Comparison of ENCODE assay signal across 30 mouse cellular contexts in genomic region chr3:83859595-83859994, GRCm38 (mm10). TPM values are rescaled to one million over a fixed set of nuclear protein-coding genes. Genes with fewer than 3 reads are reported as not detected.
DNase-seq lines count a peak whose midpoint lies in the region; ATAC-seq lines count a peak whose summit lies in the region.
"Had no signal": no experiment of that assay in that cellular context is flagged by ENCODE, and none has a peak within 500 bp of the region (broad histone marks: within the 10 kb centered on the region; RNA-seq: fewer than 3 reads in every experiment).

No protein-coding gene starts in this region.

- no peaks in the 10 kb centered on the region for H3K9me3 ChIP-seq in midbrain, embryonic 16.5 days (replicated peaks; ENCODE audit: control insufficient read depth, low read length, poor library complexity, severe bottlenecking)
- H3K9me3 ChIP-seq in hindbrain, embryonic 14.5 days (ENCODE audit: control insufficient read depth, low read length) = no peaks in the 10 kb centered on the region
- H3K9me3 ChIP-seq: embryonic facial prominence, embryonic 10.5 days; embryonic facial prominence, embryonic 15.5 days; forebrain, embryonic 10.5 days; G1E; hindbrain, embryonic 13.5 days; neural tube, embryonic 15.5 days had no signal

- H3K4me2 ChIP-seq in midbrain, embryonic 16.5 days (ENCODE audit: low read length) = no peak overlapping the region
- H3K4me2 ChIP-seq in hindbrain, embryonic 14.5 days (replicated peaks) = no peak overlapping the region
- H3K4me2 ChIP-seq: embryonic facial prominence, embryonic 15.5 days; heart, embryonic 11.5 days; hindbrain, embryonic 13.5 days; neural tube, embryonic 15.5 days had no signal

- DNase-seq in adrenal gland, postnatal 10 days = peak; percentile 20
- DNase-seq in adrenal gland, postnatal 14 days = no peak
- DNase-seq in lung, postnatal 36 days = peak; percentile 63
- DNase-seq in lung, postnatal 14 days = no peak
- peak; percentile 91 for DNase-seq in gonadal fat pad, adult 2 months (ENCODE audit: low read depth)
- no peak for DNase-seq in hindbrain, embryonic 14.5 days (ENCODE audit: low spot score)
- DNase-seq: cerebellum, adult 18-20 months; cerebellum, postnatal 10 days; gastrocnemius, postnatal 14 days; heart, adult 18-20 months; heart, postnatal 36 days; kidney, adult 9 months; kidney, postnatal 10 days; layer of hippocampus, postnatal 36 days; left cerebral cortex, postnatal 4 days; lung, adult 2 months; lung, postnatal 4 days; midbrain, embryonic 14.5 days; retina, postnatal 1 day; right cerebral cortex, postnatal 14 days had no signal

- no peaks in the 10 kb centered on the region for H3K36me3 ChIP-seq in midbrain, embryonic 16.5 days (ENCODE audit: control insufficient read depth, insufficient read depth, low read length)
- no peaks in the 10 kb centered on the region for H3K36me3 ChIP-seq in hindbrain, embryonic 14.5 days (replicated peaks; ENCODE audit: control insufficient read depth, insufficient read depth)
- H3K36me3 ChIP-seq: embryonic facial prominence, embryonic 10.5 days; embryonic facial prominence, embryonic 15.5 days; forebrain, embryonic 10.5 days; G1E; hindbrain, embryonic 13.5 days; neural tube, embryonic 15.5 days had no signal

- H3K4me1 ChIP-seq in midbrain, embryonic 16.5 days (ENCODE audit: control insufficient read depth, insufficient read depth, low read length) = no peaks in the 10 kb centered on the region
- no peaks in the 10 kb centered on the region for H3K4me1 ChIP-seq in hindbrain, embryonic 14.5 days (replicated peaks; ENCODE audit: control insufficient read depth, insufficient read depth, low read length)
- H3K4me1 ChIP-seq: forebrain, embryonic 10.5 days; hindbrain, embryonic 13.5 days; neural tube, embryonic 15.5 days had no signal

- 90% methylated on average over 7 of the region's 7 CpGs for WGBS in midbrain, embryonic 16.5 days
- WGBS in hindbrain, embryonic 14.5 days = 93% methylated on average over 7 of the region's 7 CpGs

- H3K9ac ChIP-seq in midbrain, embryonic 16.5 days (ENCODE audit: low read depth, low read length) = no peak overlapping the region
- H3K9ac ChIP-seq in hindbrain, embryonic 14.5 days = no peak overlapping the region
- H3K9ac ChIP-seq: embryonic facial prominence, embryonic 15.5 days; hindbrain, embryonic 13.5 days; neural tube, embryonic 15.5 days had no signal

- ATAC-seq in midbrain, embryonic 16.5 days = no peak
- no peak for ATAC-seq in erythroid progenitor cell, adult 5-6 weeks (replicated peaks; ENCODE audit: low FRiP score, poor library complexity, severe bottlenecking)
- ATAC-seq in hindbrain, embryonic 14.5 days (ENCODE audit: low FRiP score) = no peak
- ATAC-seq: intestine, postnatal 0 days had no signal

- no peak overlapping the region for H3K4me3 ChIP-seq in midbrain, embryonic 16.5 days (ENCODE audit: low read depth, low read length)
- no peak overlapping the region for H3K4me3 ChIP-seq in hindbrain, embryonic 14.5 days (replicated peaks; ENCODE audit: low read length)
- H3K4me3 ChIP-seq: embryonic facial prominence, embryonic 10.5 days; embryonic facial prominence, embryonic 15.5 days; forebrain, embryonic 10.5 days; hindbrain, embryonic 13.5 days; neural tube, embryonic 15.5 days had no signal

- no peaks in the 10 kb centered on the region for H3K27me3 ChIP-seq in midbrain, embryonic 16.5 days (ENCODE audit: control insufficient read depth, insufficient read depth, low read depth, low read length)
- no peaks in the 10 kb centered on the region for H3K27me3 ChIP-seq in hindbrain, embryonic 14.5 days (ENCODE audit: control insufficient read depth, insufficient read depth, low read length)
- H3K27me3 ChIP-seq: embryonic facial prominence, embryonic 15.5 days; hindbrain, embryonic 13.5 days; neural tube, embryonic 15.5 days had no signal

- no peak overlapping the region for H3K27ac ChIP-seq in midbrain, embryonic 16.5 days (ENCODE audit: low read length)
- no peak overlapping the region for H3K27ac ChIP-seq in hindbrain, embryonic 14.5 days
- H3K27ac ChIP-seq: embryonic facial prominence, embryonic 10.5 days; embryonic facial prominence, embryonic 15.5 days; forebrain, embryonic 10.5 days; hindbrain, embryonic 13.5 days; neural tube, embryonic 15.5 days had no signal

RNA-seq across cellular contexts. Expression of gene Tlr2, which starts 18.0 kb away (rescaled TPM):
- 1 to 10 TPM; 2.6 to 2.7 TPM for total RNA-seq in adrenal gland, postnatal 10 days (2021)
- total RNA-seq in adrenal gland, postnatal 14 days (2021) = 2.4 and 3.4 TPM in 2 replicates
- 2.7 and 3.1 TPM in 2 replicates for polyA plus RNA-seq in gonadal fat pad, adult 2 months (2012; rRNA removed)
- polyA plus RNA-seq in midbrain, embryonic 16.5 days (2015; fragmentation: Nextera tagmentation; extraction: Ambion mirVana) = 0.88 TPM in 2 replicates
- total RNA-seq in erythroid progenitor cell, adult 5-6 weeks (2015; ENCODE audit: low replicate concordance) = 8.4 and 8.6 TPM in 2 replicates
- 1.3 and 1.8 TPM in 2 replicates for total RNA-seq in erythroid progenitor cell, adult 5-6 weeks (2017; ENCODE audit: low replicate concordance)
- 1.1 and 1.2 TPM in 2 replicates for polyA plus RNA-seq in hindbrain, embryonic 14.5 days (2014; fragmentation: Nextera tagmentation; extraction: Ambion mirVana)
- polyA plus RNA-seq: G1E had no signal

Comparison
In these comparisons a context has a peak if more than half of its experiments do, and no peak if none do; other contexts are left out.
1. DNase-seq: peak in adrenal gland, postnatal 10 days (single experiment), lung, postnatal 36 days (single experiment) and gonadal fat pad, adult 2 months (single experiment); none in adrenal gland, postnatal 14 days (single experiment), lung, postnatal 14 days (single experiment) and hindbrain, embryonic 14.5 days (single experiment).